Mouse (Mus musculus): ENCODE measurements around the gene Cldn13.

DNA sequence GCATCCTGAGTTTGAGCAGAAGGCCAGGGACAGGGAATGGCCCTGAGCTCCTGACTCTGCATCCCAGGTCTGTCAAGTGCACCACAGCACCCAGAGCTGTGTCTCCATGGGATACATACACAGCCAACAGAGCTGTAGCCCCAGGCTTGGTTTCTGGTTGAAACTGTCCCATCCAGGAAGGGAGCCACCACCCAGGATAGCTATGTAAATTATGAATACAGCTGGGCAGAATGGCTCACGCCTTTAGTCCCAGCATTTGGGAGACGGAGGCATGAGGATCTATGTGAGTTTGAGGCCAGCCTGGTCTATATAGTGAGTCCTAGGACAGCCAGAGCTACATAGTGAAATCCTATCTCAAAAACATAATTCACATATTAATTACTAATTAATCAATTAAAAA lies 14.7 kb upstream of the Cldn13 start:
- no peak for TF ChIP-seq CTCF (IDR thresholded peaks at IDR 0.05; ENCODE audit: control insufficient read depth, insufficient read depth, insufficient replicate concordance, low read depth, low read length)
- no peak for TF ChIP-seq POLR2A (IDR thresholded peaks at IDR 0.05; ENCODE audit: control insufficient read depth, low read depth, low read length)
